ENCODE assay signal across 13 mouse cellular contexts in the genomic region with DNA sequence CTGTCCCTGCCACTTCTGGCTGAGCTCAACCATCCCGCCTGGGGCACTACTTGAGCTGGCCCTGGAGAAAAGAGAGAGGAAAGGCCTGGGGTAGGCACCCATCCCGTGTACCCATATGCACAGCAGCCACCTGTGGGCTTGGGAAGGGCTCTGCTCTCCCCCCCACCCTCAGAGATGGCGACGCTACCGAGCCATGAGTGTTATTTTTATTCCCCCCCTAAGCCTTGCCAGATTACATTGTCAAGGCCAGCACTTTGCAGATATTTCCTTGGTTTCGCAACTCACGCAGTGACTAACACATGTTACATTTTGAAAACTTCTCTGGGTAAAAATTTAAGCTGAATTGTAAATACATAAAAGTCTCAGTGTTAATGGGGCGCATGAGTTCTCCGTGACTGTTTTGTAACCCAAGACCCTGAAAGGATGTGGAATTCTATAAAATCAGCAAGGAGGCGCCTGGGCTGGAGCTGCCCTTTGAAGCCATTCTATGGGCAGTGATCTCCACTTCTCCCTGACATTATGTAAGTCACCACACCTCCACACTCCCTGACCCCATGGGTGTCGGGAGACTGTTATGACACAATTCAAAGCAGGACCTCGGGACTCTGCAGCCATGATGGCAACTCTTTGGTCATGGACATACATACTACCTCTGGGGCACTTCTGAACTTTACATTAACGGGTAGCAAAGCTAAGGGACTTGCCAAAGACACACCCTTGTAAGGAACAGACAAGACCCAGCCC.
DNase-seq lines count a peak whose midpoint lies in the region; ATAC-seq lines count a peak whose summit lies in the region.
"Had no signal": no experiment of that assay in that cellular context is flagged by ENCODE, and none has a peak within 500 bp of the region (broad histone marks: within the 10 kb centered on the region; RNA-seq: fewer than 3 reads in every experiment).

No protein-coding gene starts in this region.

- WGBS in hindbrain, embryonic 10.5 days: 87% methylated on average over 13 of the region's 13 CpGs
- WGBS in hindbrain, embryonic 16.5 days: 84% methylated on average over 13 of the region's 13 CpGs
- 80% methylated on average over 13 of the region's 13 CpGs for WGBS in forebrain, embryonic 12.5 days

- H3K27ac ChIP-seq in hindbrain, embryonic 10.5 days: peak overlapping the region; percentile 16; the same call in 1 of the 2 replicates
- no peak overlapping the region for H3K27ac ChIP-seq in hindbrain, embryonic 16.5 days (ENCODE audit: low read depth, low read length)
- H3K27ac ChIP-seq in forebrain, embryonic 12.5 days: no peak overlapping the region
- H3K27ac ChIP-seq: embryonic facial prominence, embryonic 12.5 days; hindbrain, embryonic 12.5 days had no signal

- no peak for DNase-seq in hindbrain, embryonic 10.5 days (ENCODE audit: low spot score)
- DNase-seq in 416B (ENCODE audit: low read depth): peak; percentile 36
- DNase-seq in adrenal gland, postnatal 36 days: peak; percentile 52 to 67
- peak; percentile 27 for DNase-seq in lung, postnatal 10 days
- DNase-seq in left cerebral cortex, postnatal 4 days: no peak
- no peak for DNase-seq in left cerebral cortex, postnatal 10 days (ENCODE audit: extremely low spot score in 1 of 2, low spot score in 2 of 2)
- DNase-seq: cerebellum, adult 11-12 months; gastrocnemius, postnatal 10 days; right cerebral cortex, adult 18-20 months had no signal

- peaks cover 19% of the 10 kb centered on the region for H3K4me1 ChIP-seq in hindbrain, embryonic 10.5 days (replicated peaks)
- H3K4me1 ChIP-seq in hindbrain, embryonic 16.5 days (ENCODE audit: control insufficient read depth, insufficient read depth, low read depth, low read length): peaks cover 3% of the 10 kb centered on the region
- peaks cover 11% of the 10 kb centered on the region for H3K4me1 ChIP-seq in forebrain, embryonic 12.5 days

- no peak overlapping the region for H3K4me2 ChIP-seq in hindbrain, embryonic 16.5 days (ENCODE audit: low read length)
- H3K4me2 ChIP-seq in forebrain, embryonic 12.5 days: no peak overlapping the region
- H3K4me2 ChIP-seq: embryonic facial prominence, embryonic 12.5 days; hindbrain, embryonic 12.5 days had no signal

- no peak for ATAC-seq in hindbrain, embryonic 16.5 days
- ATAC-seq in forebrain, embryonic 12.5 days (ENCODE audit: low FRiP score): no peak

- H3K36me3 ChIP-seq in hindbrain, embryonic 10.5 days: no peaks in the 10 kb centered on the region
- no peaks in the 10 kb centered on the region for H3K36me3 ChIP-seq in hindbrain, embryonic 16.5 days (ENCODE audit: control insufficient read depth, insufficient read depth, low read length)
- H3K36me3 ChIP-seq in forebrain, embryonic 12.5 days (replicated peaks): no peaks in the 10 kb centered on the region
- H3K36me3 ChIP-seq: embryonic facial prominence, embryonic 12.5 days; hindbrain, embryonic 12.5 days had no signal

- no peak overlapping the region for H3K4me3 ChIP-seq in hindbrain, embryonic 10.5 days
- H3K4me3 ChIP-seq in hindbrain, embryonic 16.5 days (ENCODE audit: low read length): no peak overlapping the region
- H3K4me3 ChIP-seq in forebrain, embryonic 12.5 days (replicated peaks): no peak overlapping the region
- H3K4me3 ChIP-seq: embryonic facial prominence, embryonic 12.5 days; hindbrain, embryonic 12.5 days had no signal

- no peak overlapping the region for H3K9ac ChIP-seq in hindbrain, embryonic 16.5 days (ENCODE audit: low read depth, low read length)
- H3K9ac ChIP-seq in forebrain, embryonic 12.5 days: no peak overlapping the region
- H3K9ac ChIP-seq: embryonic facial prominence, embryonic 12.5 days; hindbrain, embryonic 12.5 days had no signal

- no peaks in the 10 kb centered on the region for H3K9me3 ChIP-seq in hindbrain, embryonic 10.5 days
- no peaks in the 10 kb centered on the region for H3K9me3 ChIP-seq in hindbrain, embryonic 16.5 days (ENCODE audit: control insufficient read depth, low read length)
- no peaks in the 10 kb centered on the region for H3K9me3 ChIP-seq in forebrain, embryonic 12.5 days
- H3K9me3 ChIP-seq: embryonic facial prominence, embryonic 12.5 days; hindbrain, embryonic 12.5 days had no signal

- intact Hi-C loops in left cerebral cortex, postnatal 4 days (cut with DNase I): no loop called here
- intact Hi-C loops in left cerebral cortex, postnatal 10 days (cut with DNase I): no loop called here

- H3K27me3 ChIP-seq in hindbrain, embryonic 10.5 days (ENCODE audit: insufficient read depth, poor library complexity, severe bottlenecking): peaks cover 25% of the 10 kb centered on the region
- H3K27me3 ChIP-seq in hindbrain, embryonic 16.5 days (replicated peaks; ENCODE audit: control insufficient read depth, insufficient read depth, low read length): no peaks in the 10 kb centered on the region
- H3K27me3 ChIP-seq in forebrain, embryonic 12.5 days: 0 out of 2 replicates have a peak, but pooled peaks cover 6% of the 10 kb centered on the region

Comparison
In these comparisons a context has a peak if more than half of its experiments do, and no peak if none do; other contexts are left out.
1. DNase-seq: peak in 416B (single experiment), adrenal gland, postnatal 36 days (2 of 2) and lung, postnatal 10 days (single experiment); none in hindbrain, embryonic 10.5 days (single experiment), left cerebral cortex, postnatal 4 days (single experiment) and left cerebral cortex, postnatal 10 days (0 of 2).